Mouse (Mus musculus) bone marrow macrophage, adult 2 months (primary cell): ENCODE results near the gene Acsl3. TPM values are rescaled to one million over a fixed set of nuclear protein-coding genes. Genes with fewer than 3 reads are reported as not detected.

ENCODE experiments used
- H3K27ac ChIP-seq: 2 replicates; pipeline ENCODE4 v1.5.1; 2012; ENCODE audit warnings: low read depth, low read length; ENCODE audit not compliant: insufficient read depth
- H3K4me1 ChIP-seq: 2 replicates; pipeline ENCODE4 v1.6.1; 2012; ENCODE audit warnings: low read length; ENCODE audit not compliant: control insufficient read depth, insufficient read depth
- H3K4me3 ChIP-seq: 2 replicates; pipeline ENCODE4 v1.5.1; 2012; ENCODE audit warnings: mild to moderate bottlenecking, low read length, moderate library complexity; ENCODE audit not compliant: insufficient read depth
- CTCF ChIP-seq: IDR thresholded peaks from 2 replicates; pipeline ENCODE4 v1.5.1; 2012; ENCODE audit warnings: low read depth, mild to moderate bottlenecking, low read length, moderate library complexity
- POLR2A ChIP-seq: IDR thresholded peaks from 2 replicates; pipeline ENCODE4 v1.6.1; 2012; ENCODE audit warnings: mild to moderate bottlenecking, low read depth, low read length, borderline replicate concordance
- polyA plus RNA-seq: library from polyadenylated mRNA; stranded (reverse); fragments of >200 nt; gene quantifications from 2 replicates; pipeline ENCODE4 v1.2.4, GENCODE M21; 2012; ENCODE audit not compliant: missing spikeins, insufficient read depth, insufficient read length

Gene Acsl3
- polyA plus RNA-seq, 1 experiment, result 11.4 TPM

DNA sequence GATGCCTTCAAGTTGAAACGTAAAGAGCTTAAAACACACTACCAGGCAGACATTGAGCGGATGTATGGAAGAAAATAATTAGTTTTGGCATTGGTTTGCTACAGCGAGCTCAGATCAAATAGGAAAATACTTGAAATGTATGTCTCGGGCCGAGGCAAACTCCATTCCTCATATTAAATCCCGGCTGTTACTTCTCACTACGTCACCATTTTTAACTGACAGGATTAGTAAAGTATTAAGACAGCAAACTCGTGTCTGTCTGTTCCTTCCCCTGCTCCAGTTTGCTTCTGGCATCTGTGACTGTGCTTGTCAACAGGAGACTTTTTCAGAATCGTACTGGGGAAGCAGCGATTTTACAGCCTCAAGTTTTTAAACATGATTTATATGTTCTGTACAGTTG lies 48.7 kb downstream of the Acsl3 start:
- H3K27ac ChIP-seq, result no peak overlapping the region
- peaks cover 38% of the 10 kb centered on the region for H3K4me1 ChIP-seq
- TF ChIP-seq CTCF (no peak), POLR2A (no peak)
- H3K4me3 ChIP-seq, result no peak overlapping the region

DNA sequence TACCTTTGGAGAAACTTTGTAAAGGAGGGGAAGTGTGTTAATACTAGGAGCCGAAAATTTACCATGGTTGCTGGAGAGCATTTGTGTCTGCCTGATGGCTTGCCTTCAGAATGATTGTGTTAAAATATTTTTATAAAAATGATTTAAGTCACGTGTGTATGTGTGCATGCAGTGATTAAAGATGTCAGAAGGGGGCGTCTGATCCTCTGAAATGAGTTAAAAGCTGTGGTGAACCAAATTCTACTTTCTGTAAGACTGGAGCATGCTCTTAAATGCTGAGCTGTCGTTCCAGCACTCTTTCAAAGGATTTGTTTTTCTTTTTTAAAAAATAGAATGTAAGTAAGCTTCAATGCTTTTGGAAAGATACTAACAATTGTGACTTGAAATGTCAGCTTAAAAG lies 49.7 kb downstream of the Acsl3 start:
- Histone ChIP-seq H3K27ac (no peak overlapping the region), H3K4me1 (peaks cover 30% of the 10 kb centered on the region), H3K4me3 (no peak overlapping the region)
- TF ChIP-seq POLR2A, result no peak
- TF ChIP-seq CTCF, result no peak

- H3K4me3 ChIP-seq, result no peak overlapping the region
- peaks cover 8% of the 10 kb centered on the region for H3K4me1 ChIP-seq
- TF ChIP-seq CTCF (no peak), POLR2A (no peak)
- H3K27ac ChIP-seq, result no peak overlapping the region
Observed at GRCm38 (mm10) chr1:78710026-78710425, 52.4 kb downstream of the Acsl3 start.

GRCm38 (mm10) chr1:78710613-78711329 lies 53.1 kb downstream of the Acsl3 start:
- peaks cover 2% of the 10 kb centered on the region; the same call in 1 of the 2 replicates for H3K4me1 ChIP-seq

DNA sequence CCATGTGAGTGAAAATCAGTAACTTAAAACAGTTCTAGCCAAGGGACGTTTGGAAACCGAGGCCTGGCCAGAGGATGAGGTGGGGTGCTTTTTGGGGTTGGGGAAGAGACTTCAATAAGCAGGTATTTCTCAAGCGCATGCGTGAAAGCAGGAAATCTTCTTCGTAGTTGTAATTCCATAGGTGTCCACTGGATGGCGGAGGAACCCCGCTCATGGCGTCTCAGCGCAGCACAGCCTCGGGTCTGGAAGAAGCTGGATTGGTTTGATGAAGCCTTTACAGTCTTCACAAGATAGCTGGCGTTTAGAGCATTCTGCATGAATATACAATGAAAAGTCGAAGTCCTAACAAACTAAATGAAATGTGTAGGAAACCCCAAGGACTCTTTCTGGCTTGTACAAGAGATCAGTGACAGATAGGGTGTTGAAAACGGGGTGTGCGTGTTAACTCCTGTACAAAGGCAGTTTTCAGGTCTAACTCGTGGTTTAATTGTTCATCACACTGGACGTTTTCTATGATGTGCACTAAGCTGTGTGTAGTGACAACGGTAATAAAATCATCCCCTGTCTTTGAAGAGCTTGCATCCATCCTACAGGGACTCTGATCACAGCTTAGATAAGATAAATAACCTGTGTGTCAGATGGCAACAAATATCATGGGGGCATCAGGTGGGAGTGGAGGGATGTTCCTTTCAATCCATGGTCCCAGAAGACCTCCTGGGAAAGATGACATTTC lies 67.0 kb downstream of the Acsl3 start:
- Histone ChIP-seq H3K4me1 (peaks cover 5% of the 10 kb centered on the region; the same call in 1 of the 2 replicates), H3K4me3 (no peak overlapping the region), H3K27ac (no peak overlapping the region)
- TF ChIP-seq POLR2A, result no peak
- peak; percentile 88 for TF ChIP-seq CTCF

More at GRCm38 (mm10) chr1:78710613-78711329, 53.1 kb downstream of the Acsl3 start:
- TF ChIP-seq POLR2A (no peak), CTCF (no peak)
- Histone ChIP-seq H3K27ac (no peak overlapping the region), H3K4me3 (no peak overlapping the region)

- H3K27ac ChIP-seq, result no peak overlapping the region
Observed at GRCm38 (mm10) chr1:78725191-78725490, 67.5 kb downstream of the Acsl3 start.

DNA sequence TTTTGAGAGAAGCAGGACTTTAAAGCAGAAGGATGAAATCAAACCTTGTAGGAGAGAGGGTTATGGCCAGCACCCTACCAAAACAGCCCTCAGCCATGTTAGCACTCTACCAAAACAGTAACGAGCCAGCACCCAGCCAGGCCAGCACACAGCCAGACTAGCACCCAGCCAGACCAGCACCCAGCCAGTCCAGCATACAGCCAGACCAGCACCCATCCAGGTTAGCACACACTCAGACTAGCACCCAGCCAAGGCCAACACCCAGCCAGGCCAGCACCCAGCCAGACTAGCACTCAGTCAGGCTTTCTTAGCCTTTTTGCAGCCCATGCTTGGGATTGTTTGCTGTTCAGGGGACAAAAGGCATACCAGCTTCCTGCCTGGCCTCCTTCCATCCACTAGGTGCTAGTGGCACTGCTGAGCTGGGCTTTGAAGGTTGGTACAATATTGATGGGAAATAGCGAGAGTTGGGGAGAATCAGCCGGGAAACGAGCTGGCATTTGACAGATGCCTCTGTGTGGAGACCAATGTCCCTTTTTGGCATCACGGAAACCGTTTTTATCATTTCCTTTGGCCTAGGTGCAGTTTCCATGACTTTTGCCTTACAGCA lies 68.1 kb downstream of the Acsl3 start:
- no peak overlapping the region for H3K4me3 ChIP-seq
- H3K4me1 ChIP-seq, result peaks cover 5% of the 10 kb centered on the region; the same call in 1 of the 2 replicates
- no peak for TF ChIP-seq POLR2A
- TF ChIP-seq CTCF, result no peak
- H3K27ac ChIP-seq, result no peak overlapping the region

More at GRCm38 (mm10) chr1:78725191-78725490, 67.5 kb downstream of the Acsl3 start:
- no peak for TF ChIP-seq POLR2A
- no peak for TF ChIP-seq CTCF
- peaks cover 5% of the 10 kb centered on the region; the same call in 1 of the 2 replicates for H3K4me1 ChIP-seq
- no peak overlapping the region for H3K4me3 ChIP-seq

- Histone ChIP-seq H3K4me1 (no peaks in the 10 kb centered on the region), H3K27ac (no peak overlapping the region), H3K4me3 (no peak overlapping the region)
- TF ChIP-seq POLR2A (no peak), CTCF (no peak)
Observed at GRCm38 (mm10) chr1:78730114-78730720, 72.6 kb downstream of the Acsl3 start.

DNA sequence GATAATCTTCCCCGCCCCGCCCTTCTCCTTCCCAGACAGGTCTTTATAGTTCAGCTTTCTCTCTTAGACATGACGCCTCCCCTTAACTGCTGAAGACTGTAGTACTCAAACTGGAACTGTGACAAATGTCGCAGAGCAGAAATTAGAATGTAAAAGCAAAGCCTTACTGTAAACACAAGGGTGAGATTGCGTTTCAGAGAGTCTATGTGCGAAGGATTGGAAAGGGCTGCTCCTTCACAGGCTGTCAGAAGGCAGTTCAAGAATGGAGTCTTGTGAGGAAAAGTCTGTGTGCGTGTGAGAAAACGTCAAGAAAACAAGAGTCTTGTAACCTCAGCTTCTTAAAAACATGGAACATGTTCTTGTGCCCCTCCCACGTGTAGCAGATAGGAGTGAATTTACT lies 74.7 kb downstream of the Acsl3 start:
- TF ChIP-seq CTCF (no peak), POLR2A (no peak)
- no peak overlapping the region for H3K4me3 ChIP-seq
- H3K27ac ChIP-seq, result no peak overlapping the region
- H3K4me1 ChIP-seq, result no peaks in the 10 kb centered on the region
